Mouse (Mus musculus) liver, embryonic 16.5 days (tissue): ENCODE measurements around the gene Dpm1. TPM values are rescaled to one million over a fixed set of nuclear protein-coding genes. Genes with fewer than 3 reads are reported as not detected.

Experiments
- ATAC-seq: fragments of 200-750 bp; cut with Nextera tagmentation; 2 replicates; pipeline ENCODE4 v1.8.0; 2017; ENCODE audit warnings: low read depth, mild to moderate bottlenecking, moderate number of reproducible peaks, moderate library complexity
- H3K27ac ChIP-seq: fragments of 300-500 bp; sonication (generic); 2 replicates; pipeline ENCODE4 v1.5.1; 2014; ENCODE audit warnings: mild to moderate bottlenecking, low read length
- H3K27me3 ChIP-seq: fragments of 300-500 bp; sonication (generic); 2 replicates; pipeline ENCODE4 v1.6.1; 2014; ENCODE audit warnings: low read depth, low read length, mixed read lengths; ENCODE audit not compliant: control insufficient read depth, insufficient read depth
- H3K36me3 ChIP-seq: fragments of 300-500 bp; sonication (generic); 2 replicates; pipeline ENCODE4 v1.6.1; 2014; ENCODE audit warnings: mild to moderate bottlenecking; ENCODE audit not compliant: control insufficient read depth, insufficient read depth
- H3K4me1 ChIP-seq: fragments of 300-500 bp; sonication (generic); 2 replicates; pipeline ENCODE4 v1.6.1; 2014; ENCODE audit warnings: low read depth, low read length, mixed read lengths; ENCODE audit not compliant: control insufficient read depth
- H3K4me2 ChIP-seq: fragments of 300-500 bp; sonication (generic); 2 replicates; pipeline ENCODE4 v1.6.1; 2014; ENCODE audit warnings: low read depth, low read length, mixed read lengths
- H3K4me3 ChIP-seq: fragments of 300-500 bp; sonication (generic); 2 replicates; pipeline ENCODE4 v1.5.1; 2014; ENCODE audit warnings: low read depth, mild to moderate bottlenecking, low read length
- H3K9ac ChIP-seq: fragments of 300-500 bp; sonication (generic); 2 replicates; pipeline ENCODE4 v1.6.1; 2014; ENCODE audit warnings: low read depth, low read length
- H3K9me3 ChIP-seq: fragments of 300-500 bp; sonication (generic); replicated peaks from 2 replicates; pipeline ENCODE4 v1.6.1; 2016; ENCODE audit warnings: low read length; ENCODE audit not compliant: control insufficient read depth
- WGBS: fragments of 180-500 bp; shearing (Covaris S2); extraction: QIAGEN DNeasy Blood & Tissue Kit; methylation state at CpG from one replicate; pipeline ENCODE4 v1.1.7; 2014; ENCODE audit not compliant: insufficient replicate concordance; 5-methylcytosine and 5-hydroxymethylcytosine counted together
- polyA plus RNA-seq: library from polyadenylated mRNA; unstranded; fragments of >200 nt; fragmentation: Nextera tagmentation; extraction: Ambion mirVana; gene quantifications from 2 replicates; pipeline ENCODE4 v1.2.1, GENCODE M21; 2015

Dpm1 gene
- polyA plus RNA-seq, 1 experiment from 2014 or later = 66.0 TPM

DNA sequence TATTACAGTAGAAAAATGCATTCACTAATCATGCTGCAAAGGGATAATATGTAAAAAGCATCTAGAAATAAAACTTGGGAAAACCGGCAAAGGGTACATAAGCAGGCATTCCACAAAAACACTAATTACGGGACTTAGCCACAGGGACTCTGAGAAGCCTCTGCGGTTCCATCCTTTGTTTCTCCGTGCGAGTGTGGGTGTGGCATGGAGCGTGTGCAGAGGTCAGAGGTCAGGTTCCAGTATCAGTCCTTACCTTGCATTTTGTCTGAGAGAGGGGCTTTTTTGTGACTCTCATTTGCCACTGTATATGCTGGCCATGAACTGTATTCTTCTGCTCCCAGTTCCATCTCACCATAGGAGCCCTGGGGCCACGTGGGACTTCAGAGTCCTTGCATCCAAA, 54.4 kb downstream of the Dpm1 start:
- Histone ChIP-seq H3K9ac (no peak overlapping the region), H3K36me3 (peaks cover 4% of the 10 kb centered on the region; the same call in 1 of the 2 replicates), H3K9me3 (no peaks in the 10 kb centered on the region), H3K27me3 (no peaks in the 10 kb centered on the region), H3K4me1 (peaks cover 10% of the 10 kb centered on the region), H3K4me3 (no peak overlapping the region), H3K27ac (no peak overlapping the region), H3K4me2 (no peak overlapping the region)
- ATAC-seq = no peak
- 68% methylated on average over 7 of the region's 7 CpGs for WGBS

- H3K4me1 ChIP-seq = peaks cover 42% of the 10 kb centered on the region
- WGBS = 2% methylated on average over 13 of the region's 13 CpGs
Measured at GRCm38 (mm10) chr2:168170167-168170685, 60.2 kb downstream of the Dpm1 start.

GRCm38 (mm10) chr2:168169800-168170113, 60.6 kb downstream of the Dpm1 start:
- H3K4me1 ChIP-seq = peaks cover 42% of the 10 kb centered on the region
- peak overlapping the region; percentile 46 for H3K4me3 ChIP-seq
- 7% methylated on average over 9 of the region's 9 CpGs for WGBS
- ATAC-seq = 0 out of 2 replicates have a peak, but pooled peaks have one; percentile 22
- no peaks in the 10 kb centered on the region for H3K36me3 ChIP-seq
- H3K9me3 ChIP-seq = no peaks in the 10 kb centered on the region
- H3K4me2 ChIP-seq = peak overlapping the region; percentile 83
- peak overlapping the region; percentile 71 for H3K9ac ChIP-seq
- H3K27me3 ChIP-seq = no peaks in the 10 kb centered on the region
- peak overlapping the region; percentile 87 for H3K27ac ChIP-seq

More at GRCm38 (mm10) chr2:168170167-168170685, 60.2 kb downstream of the Dpm1 start:
- peak overlapping the region; percentile 71 for H3K9ac ChIP-seq
- peak overlapping the region; percentile 46 for H3K4me3 ChIP-seq
- H3K4me2 ChIP-seq = peak overlapping the region; percentile 83
- H3K36me3 ChIP-seq = no peaks in the 10 kb centered on the region
- no peaks in the 10 kb centered on the region for H3K27me3 ChIP-seq
- H3K9me3 ChIP-seq = no peaks in the 10 kb centered on the region
- peak; percentile 89 for ATAC-seq
- H3K27ac ChIP-seq = peak overlapping the region; percentile 87

GRCm38 (mm10) chr2:168168892-168169799, 61.2 kb downstream of the Dpm1 start:
- peak overlapping the region; percentile 83 for H3K4me2 ChIP-seq
- H3K4me1 ChIP-seq = peaks cover 42% of the 10 kb centered on the region
- H3K4me3 ChIP-seq = peak overlapping the region; percentile 46
- peak overlapping the region; percentile 71 for H3K9ac ChIP-seq
- no peaks in the 10 kb centered on the region for H3K9me3 ChIP-seq
- WGBS = 60% methylated on average over 9 of the region's 9 CpGs
- ATAC-seq = no peak
- peak overlapping the region; percentile 87 for H3K27ac ChIP-seq
- no peaks in the 10 kb centered on the region for H3K27me3 ChIP-seq
- no peaks in the 10 kb centered on the region for H3K36me3 ChIP-seq

GRCm38 (mm10) chr2:168167781-168168180, 62.6 kb downstream of the Dpm1 start:
- Histone ChIP-seq H3K4me1 (peaks cover 42% of the 10 kb centered on the region), H3K27me3 (no peaks in the 10 kb centered on the region), H3K9ac (no peak overlapping the region), H3K27ac (no peak overlapping the region), H3K4me3 (no peak overlapping the region), H3K9me3 (no peaks in the 10 kb centered on the region), H3K4me2 (no peak overlapping the region), H3K36me3 (no peaks in the 10 kb centered on the region)
- 51% methylated on average over 3 of the region's 3 CpGs for WGBS
- no peak for ATAC-seq

DNA sequence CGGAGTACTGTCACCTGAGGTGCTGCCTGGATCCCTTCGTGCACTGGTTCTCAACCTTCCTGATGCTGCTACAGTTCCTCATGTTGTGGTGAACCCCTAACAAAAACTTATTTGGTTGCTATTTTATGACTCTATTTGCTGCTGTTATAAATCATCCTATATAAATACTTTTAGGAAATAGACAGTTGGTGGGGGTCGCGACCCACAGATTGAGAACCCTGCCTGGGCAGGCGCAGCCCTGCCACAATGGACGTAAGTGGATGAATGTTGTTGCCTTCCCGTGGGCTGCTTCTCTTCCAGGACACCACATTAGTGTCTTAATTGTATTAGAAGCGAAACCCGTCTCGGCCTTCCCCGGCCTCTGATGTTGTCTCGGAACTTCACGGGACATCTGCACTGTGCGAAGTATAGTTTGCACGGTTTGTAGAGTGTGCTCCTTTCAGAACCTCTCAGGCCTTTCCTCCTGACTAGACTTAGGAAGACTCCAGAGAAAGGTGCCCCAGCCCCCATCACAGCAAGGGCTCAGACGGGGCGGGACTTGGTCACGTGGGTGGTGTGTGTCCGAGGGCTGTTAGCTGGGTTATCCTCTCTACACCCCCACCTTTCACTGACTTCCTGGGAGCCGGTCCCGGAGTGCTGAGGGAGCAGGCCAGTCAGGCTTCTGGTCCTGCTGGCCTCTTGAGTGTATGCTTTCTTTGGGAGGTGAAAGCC, 63.5 kb downstream of the Dpm1 start:
- no peak for ATAC-seq
- peaks cover 39% of the 10 kb centered on the region for H3K4me1 ChIP-seq
- no peak overlapping the region for H3K9ac ChIP-seq
- H3K36me3 ChIP-seq = no peaks in the 10 kb centered on the region
- no peaks in the 10 kb centered on the region for H3K9me3 ChIP-seq
- 63% methylated on average over 21 of the region's 21 CpGs for WGBS
- no peak overlapping the region for H3K4me3 ChIP-seq
- H3K4me2 ChIP-seq = no peak overlapping the region
- no peak overlapping the region for H3K27ac ChIP-seq
- no peaks in the 10 kb centered on the region; the same call in 1 of the 2 replicates for H3K27me3 ChIP-seq

DNA sequence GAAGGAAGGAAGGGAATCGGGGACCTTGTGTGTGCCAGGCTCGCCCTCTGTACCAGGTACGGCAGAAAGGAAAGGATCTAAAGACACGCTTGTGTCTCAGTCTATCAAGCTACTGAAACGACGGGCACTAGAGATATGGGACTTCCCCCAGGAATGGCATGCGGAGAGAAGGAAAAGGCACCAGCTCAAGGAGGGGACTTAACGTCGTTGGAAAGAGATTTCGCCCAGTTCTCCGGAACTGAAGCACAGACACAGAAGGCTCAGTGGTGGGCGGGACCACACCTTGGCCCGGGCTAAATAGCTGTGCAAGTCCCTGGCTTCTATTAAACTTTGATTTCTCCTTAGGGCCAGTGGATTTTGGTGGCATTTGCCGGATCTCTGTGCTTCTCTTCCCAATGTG, 68.4 kb downstream of the Dpm1 start:
- Histone ChIP-seq H3K4me1 (peaks cover 27% of the 10 kb centered on the region), H3K27ac (no peak overlapping the region), H3K4me3 (peak overlapping the region; percentile 25), H3K36me3 (no peaks in the 10 kb centered on the region), H3K4me2 (peak overlapping the region; percentile 51), H3K27me3 (peaks cover 26% of the 10 kb centered on the region), H3K9ac (no peak overlapping the region; the same call in 1 of the 2 replicates), H3K9me3 (no peaks in the 10 kb centered on the region)
- no peak for ATAC-seq
- WGBS = 8% methylated on average over 14 of the region's 14 CpGs

DNA sequence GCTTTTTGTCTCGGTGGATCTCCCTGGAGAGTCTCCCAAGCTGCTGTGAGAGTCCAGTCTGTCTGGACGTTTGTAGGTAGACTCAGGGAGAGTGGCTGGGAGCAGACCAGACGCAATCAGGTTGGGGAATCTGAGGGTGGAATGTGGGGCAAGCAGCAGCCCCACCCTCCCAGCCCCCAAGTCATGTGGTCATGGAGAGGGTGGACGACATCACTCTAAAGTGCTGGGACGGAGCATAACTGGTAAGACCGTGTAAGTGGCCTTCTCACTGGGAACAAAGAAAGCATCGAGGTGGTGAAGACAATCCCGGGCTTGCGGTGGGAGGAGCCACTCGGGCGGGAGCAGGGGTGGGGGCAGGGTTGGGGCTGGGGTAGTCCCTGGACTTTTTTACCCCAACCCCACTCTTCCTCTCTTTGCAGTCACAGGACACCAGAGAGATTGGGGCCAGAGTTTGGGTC, 68.8 kb downstream of the Dpm1 start:
- Histone ChIP-seq H3K9ac (no peak overlapping the region; the same call in 1 of the 2 replicates), H3K27ac (no peak overlapping the region), H3K9me3 (no peaks in the 10 kb centered on the region), H3K27me3 (peaks cover 26% of the 10 kb centered on the region), H3K4me2 (peak overlapping the region; percentile 51), H3K4me1 (peaks cover 27% of the 10 kb centered on the region), H3K4me3 (peak overlapping the region; percentile 25), H3K36me3 (no peaks in the 10 kb centered on the region)
- 8% methylated on average over 11 of the region's 11 CpGs for WGBS
- no peak for ATAC-seq
